Mouse (Mus musculus): Measurements from ENCODE around the gene Tceal8.
A peak's percentile ranks its signal among the peaks of the same experiment; 100 is the strongest.

Tceal8 gene

DNA sequence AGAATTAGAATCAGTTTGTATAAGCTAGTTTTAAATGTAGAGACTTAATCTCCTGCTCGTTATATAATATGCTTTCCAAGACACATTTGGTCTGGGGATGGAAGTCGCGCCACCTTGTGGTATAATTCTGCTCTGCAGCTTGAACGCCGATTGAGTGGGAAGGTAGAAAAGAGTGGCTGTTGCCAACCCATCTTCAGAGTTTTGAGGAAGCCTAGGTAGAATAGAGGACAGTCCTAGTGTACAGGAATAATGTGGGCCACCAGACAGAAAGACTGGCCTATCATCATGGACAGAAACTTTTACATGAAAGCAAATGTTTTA lies 44.4 kb downstream of the Tceal8 start:
- DNase-seq (ENCODE audit: low spot score in 2 of 2): peak in 1 of 2 experiments; percentile 29

GRCm38 (mm10) chrX:136127038-136127743 lies 45.0 kb downstream of the Tceal8 start:
- DNase-seq (ENCODE audit: low spot score in 2 of 2): no peak

Data from thymus, postnatal 10 days (tissue).